Mouse (Mus musculus): ENCODE measurements around the gene Vps35l.

Vps35l gene

GRCm38 (mm10) chr7:118879466-118880029, 139.5 kb downstream of the Vps35l start:
- DNase-seq (ENCODE audit: low read depth, low spot score) = no peak

DNA sequence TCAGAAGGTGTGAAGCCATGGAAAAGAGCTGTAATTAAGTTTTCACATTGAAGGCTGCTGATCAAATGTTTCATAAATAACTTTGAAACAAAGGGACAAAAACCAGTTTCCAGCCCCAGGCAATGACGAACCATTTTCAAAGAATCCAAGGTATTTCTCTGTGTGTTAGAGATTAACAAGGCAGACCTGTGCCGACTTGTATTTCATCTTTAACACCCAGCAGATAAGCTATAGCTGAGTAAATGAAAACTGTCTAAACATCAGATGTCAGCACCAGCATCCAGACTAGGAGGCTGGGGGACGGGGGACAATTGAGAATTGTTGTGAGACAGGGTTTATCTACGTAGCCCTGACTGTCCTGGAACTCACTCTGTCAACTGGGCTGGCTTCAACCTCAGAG, 143.9 kb downstream of the Vps35l start:
- DNase-seq (ENCODE audit: low read depth, low spot score) = no peak

DNA sequence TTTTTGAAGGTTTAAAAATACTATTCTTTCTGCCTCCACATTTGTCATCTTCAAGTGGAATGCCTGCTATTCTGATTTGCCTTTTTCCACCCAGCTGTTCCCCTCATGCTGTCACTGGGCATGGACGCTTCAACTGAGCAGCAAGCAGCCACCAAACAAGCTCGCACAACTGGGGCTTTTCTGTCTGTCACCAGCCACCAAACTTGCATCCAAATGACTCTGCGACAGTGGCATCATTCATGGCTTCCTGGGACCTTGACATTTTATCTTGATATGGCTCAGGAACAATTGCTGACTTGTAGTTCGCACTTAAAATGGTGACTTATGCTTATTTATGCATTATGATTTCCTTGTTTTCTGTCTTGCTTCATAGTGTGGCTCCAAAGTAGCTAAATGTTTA, 144.9 kb downstream of the Vps35l start:
- DNase-seq (ENCODE audit: low read depth, low spot score) = no peak

DNA sequence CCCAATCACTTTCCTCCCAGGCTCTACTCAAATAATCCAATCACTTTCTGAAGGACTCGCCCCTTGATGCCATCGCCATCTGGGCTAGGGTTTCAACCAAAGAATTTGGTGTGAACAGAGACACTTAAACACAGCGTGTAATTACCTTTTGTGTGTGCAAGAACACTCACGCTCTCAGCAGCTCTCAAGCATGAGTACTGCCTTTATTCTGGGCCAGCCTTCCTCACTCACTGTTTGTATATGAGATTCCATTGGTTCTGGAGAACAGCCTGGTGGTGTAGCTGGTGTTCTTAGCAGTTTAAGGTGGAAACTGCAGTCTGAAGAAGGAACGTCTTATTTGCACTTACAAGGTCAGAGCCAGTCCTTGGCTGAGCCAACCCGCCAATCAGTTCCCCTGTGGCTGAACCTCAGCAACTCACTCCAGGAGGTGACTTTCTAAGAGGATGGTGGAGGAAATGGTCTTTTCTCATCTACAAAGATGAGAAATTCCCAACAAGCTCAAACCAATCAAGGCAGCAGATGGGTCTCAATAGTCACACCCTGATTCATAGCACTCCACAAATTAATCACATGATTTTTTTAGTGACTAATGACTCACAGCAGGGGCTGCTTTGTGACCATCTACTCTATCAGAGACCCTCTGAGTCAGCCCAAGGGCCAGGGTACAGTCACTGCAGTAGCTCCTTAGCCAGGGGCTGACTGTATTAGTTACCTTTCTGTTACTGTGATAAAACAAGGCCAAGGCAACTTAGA, 147.5 kb downstream of the Vps35l start:
- no peak for DNase-seq (ENCODE audit: low read depth, low spot score)

DNA sequence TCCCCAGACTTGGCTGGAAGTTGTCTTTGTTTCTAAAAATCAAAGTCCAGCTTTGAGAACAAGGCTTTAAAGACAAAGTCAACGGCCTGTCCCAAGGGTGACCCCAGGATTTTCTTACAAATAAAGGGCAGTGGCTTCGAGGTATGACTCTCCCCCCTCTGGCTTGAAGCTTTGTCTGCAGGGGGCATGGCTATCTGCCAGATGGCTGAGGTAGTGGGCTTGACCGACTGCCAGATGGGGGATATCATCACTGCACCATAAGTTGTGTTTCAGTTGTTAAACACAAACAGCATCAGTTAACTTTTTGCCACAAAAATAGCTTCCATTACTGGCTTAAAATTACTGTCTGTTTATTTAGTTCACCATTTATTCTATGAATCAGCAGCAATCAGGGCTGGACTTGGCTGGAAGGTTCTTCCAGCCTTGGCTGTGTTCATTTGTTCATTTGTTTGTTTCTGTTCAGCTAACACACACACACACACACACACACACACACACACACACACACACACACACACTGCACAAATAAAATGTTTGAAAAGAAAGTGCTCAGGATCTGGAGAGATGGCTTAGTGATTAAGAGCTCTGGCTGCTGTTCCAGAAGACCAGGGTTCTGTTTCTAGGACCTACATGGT, 149.1 kb downstream of the Vps35l start:
- DNase-seq (ENCODE audit: low read depth, low spot score) = no peak

Data from skeletal muscle tissue, adult 2 months (tissue).